Mouse (Mus musculus): ENCODE measurements around the gene Ttc7b.

Gene Ttc7b

DNA sequence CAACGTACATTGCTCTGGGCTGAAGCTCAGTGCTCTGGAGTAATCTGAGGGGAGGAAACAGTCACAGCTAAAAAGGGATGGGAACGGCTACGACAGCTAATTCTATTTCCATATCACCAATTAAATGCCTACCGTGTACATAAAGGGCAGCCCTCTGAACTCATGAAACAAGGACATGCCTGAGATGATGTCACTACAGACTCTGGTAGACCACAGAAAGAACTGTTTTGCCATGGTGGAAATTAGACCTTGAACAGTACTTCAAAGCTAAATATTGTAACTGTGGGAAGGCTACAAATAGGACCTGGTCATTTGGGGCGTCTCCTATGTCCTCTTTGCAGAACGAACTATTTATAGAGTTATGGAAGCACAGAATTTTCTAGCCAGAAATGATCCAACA lies 99.7 kb downstream of the Ttc7b start:
- DNase-seq (ENCODE audit: extremely low spot score, low read depth, low spot score): no peak

DNA sequence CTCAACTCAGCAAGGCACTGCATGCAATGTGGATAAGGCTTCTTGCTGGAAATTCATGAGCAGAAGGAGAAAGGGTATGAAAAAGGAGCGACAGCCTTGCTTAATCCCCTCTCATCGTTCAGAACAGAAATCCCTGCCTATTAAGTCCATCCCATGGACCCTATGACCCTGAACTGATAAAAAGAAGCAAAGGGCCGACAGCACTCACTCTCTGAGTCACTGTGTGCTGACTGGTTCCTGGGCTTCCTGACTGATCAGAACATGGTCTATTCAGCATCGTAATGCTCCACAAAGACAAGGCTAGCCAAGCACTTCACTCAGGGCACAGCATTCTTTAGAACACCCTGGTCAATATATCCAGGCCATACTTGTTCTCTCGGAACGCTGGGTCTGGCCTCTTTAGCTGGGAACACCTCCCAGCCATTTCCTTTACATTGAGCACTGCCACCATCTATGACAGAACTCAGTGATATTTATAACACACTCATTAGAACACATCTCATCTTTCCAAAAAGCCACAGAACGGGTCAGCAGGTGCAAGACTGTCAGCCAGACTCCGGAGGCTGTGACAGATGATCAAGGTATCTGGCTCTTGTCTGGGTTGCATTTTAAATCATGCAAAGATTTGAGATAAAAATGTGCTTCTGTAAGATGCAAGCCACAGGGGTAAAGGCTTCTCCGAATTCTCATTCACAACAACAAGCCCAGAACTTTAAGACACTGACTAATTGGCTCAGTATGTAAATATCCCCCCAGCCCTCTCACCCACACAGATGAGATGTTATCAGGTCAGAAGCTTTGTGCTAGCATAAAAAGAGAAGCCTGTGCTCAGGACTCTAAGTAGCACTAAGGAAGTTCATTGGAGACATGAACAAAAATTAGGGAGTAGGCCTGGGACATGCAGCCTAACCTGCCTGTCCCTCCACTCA lies 100.4 kb downstream of the Ttc7b start:
- DNase-seq (ENCODE audit: extremely low spot score, low read depth, low spot score): no peak

DNA sequence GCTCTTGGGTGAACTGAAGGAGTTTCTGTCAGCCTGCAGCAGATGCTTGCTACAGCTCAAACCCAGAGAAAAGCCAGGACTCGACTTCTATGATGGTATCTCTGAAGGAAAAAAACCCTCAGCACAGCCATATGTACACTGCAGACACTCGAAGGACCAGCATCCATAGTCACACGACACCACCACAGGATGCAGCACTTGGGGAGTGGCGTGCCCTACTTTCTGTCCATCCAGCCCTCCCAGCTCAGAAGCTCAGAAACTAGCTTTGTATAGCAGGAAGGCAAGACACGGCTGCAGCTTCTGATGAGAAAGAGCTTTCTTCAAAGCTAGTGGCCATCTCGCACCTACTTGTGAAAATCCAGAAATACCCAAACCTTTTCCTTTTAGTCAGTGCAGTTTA lies 104.8 kb downstream of the Ttc7b start:
- DNase-seq (ENCODE audit: extremely low spot score, low read depth, low spot score): no peak

DNA sequence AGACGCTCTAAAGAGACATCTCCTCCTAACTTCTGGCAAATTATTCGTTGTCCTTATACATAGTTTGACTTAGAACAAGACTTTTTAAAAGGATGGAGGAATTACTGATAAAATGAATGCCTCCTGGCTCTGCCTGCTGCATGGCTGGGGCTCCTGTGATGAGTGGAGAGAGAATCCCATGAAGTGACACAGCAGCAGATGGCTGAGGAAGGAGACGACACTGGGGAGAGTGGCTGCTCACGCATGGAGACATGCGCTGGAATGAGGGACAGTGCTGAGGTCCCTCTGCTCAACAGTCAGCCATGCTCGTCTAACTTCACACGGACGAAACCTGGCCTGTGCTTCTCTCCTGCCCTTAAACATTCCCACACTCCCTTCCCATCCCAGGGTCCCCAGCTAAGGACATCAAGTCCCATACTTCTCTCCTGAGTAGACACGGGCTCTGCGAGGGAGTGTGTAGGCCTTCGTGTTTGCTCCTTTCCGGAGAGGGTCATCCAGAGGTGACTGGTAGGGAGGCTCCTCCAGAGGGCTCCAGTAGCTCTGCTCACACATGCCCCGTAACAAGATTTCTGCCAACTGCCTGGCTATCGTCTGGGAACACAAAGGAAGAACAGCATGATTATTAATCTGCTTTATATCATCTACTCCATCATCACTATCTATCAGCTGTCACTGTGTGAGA lies 105.8 kb downstream of the Ttc7b start:
- no peak for DNase-seq (ENCODE audit: extremely low spot score, low read depth, low spot score)

DNA sequence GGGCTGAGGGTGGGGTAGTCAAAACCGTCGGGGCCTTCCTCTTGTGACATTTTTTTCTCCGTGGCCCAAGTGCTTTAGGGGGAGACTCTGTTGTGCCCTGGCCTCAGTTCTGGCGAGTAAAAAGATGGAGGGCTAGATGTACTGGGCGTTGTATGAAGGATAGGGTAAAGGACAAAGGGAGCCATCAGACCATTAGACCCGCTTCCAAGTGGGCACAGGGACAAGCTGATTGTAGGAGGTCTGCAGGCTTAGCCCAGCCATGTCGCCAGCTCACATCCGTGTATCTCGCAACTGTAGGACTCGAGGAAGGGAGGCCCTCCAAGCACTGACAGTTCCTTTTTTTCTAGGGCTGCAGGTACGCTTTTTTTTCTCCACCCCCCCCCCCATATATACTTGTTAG lies 111.9 kb downstream of the Ttc7b start:
- DNase-seq (ENCODE audit: extremely low spot score, low read depth, low spot score): no peak

GRCm38 (mm10) chr12:100408143-100408542 lies 112.5 kb downstream of the Ttc7b start:
- DNase-seq (ENCODE audit: extremely low spot score, low read depth, low spot score): no peak

DNA sequence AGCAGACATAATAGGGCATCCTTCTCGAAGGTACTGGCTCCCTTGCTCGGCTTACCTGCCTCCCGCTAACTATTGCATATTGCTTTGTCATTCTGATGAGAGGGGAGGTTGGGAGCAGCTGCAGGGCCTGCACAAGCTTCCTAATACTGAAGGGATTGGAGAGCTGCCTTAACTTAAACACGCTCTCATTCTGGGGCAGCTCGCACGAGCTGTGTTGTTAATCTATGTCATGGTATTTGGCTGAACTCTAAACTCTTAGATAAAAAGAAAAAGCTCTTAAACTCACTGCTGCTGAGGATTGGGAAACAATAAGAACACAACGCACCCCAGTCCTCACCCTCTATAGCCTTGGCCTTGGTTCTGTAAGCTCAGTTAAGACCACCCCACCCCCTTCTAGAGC lies 113.3 kb downstream of the Ttc7b start:
- DNase-seq (ENCODE audit: extremely low spot score, low read depth, low spot score): no peak

GRCm38 (mm10) chr12:100406094-100406493 lies 114.5 kb downstream of the Ttc7b start:
- no peak for DNase-seq (ENCODE audit: extremely low spot score, low read depth, low spot score)

- no peak for DNase-seq (ENCODE audit: extremely low spot score, low read depth, low spot score)
Observed at GRCm38 (mm10) chr12:100405512-100406030, 115.1 kb downstream of the Ttc7b start.

GRCm38 (mm10) chr12:100404430-100404829 lies 116.2 kb downstream of the Ttc7b start:
- DNase-seq (ENCODE audit: extremely low spot score, low read depth, low spot score): no peak

GRCm38 (mm10) chr12:100403005-100403324 lies 117.7 kb downstream of the Ttc7b start:
- no peak for DNase-seq (ENCODE audit: extremely low spot score, low read depth, low spot score)

GRCm38 (mm10) chr12:100402296-100403004 lies 118.2 kb downstream of the Ttc7b start:
- no peak for DNase-seq (ENCODE audit: extremely low spot score, low read depth, low spot score)

DNA sequence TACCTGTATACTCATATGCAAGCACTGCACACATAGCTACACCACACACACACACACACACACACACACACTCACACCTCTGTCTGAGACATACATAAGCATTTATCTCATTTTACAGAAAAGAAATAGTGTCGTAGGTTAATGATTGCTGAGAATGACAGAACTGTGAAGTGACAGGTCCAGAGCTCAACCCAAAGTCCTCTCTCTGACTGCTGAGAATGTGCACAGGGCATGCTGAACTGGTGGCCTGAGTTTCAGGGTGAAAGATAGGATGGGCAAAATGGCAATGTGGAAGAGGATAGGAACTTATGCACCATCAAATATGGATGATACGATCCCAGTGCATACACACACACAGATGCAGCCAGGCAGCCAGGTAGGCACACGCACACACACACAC lies 120.5 kb downstream of the Ttc7b start:
- no peak for DNase-seq (ENCODE audit: extremely low spot score, low read depth, low spot score)

DNA sequence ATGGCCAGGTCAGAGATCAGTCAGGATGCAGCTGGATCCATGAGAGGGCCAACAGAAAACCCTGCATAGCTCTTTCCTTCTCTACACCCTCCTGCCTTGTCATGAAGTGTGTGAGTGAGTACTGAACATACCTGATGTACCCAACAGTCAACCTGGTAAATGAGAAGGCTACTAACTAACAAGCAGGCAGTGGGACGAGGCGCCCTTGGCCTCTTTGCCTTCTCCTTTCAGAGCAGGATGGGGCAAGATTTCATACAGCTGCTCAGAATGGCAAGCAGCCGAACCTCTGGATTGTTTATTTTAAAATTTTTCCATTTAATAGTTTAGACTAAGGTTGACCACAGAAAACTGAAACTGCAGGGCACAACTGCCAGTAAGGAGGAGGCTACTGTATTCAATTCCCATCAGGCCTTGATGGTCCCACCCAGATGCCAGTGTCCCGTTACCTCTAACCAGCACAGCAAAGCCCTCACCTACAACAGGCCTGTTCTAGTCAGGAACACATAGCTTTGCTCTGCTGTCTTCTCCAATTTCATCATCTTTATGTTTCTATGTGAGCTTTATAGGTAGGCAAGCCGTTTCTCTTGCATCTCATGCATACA lies 121.4 kb downstream of the Ttc7b start:
- DNase-seq (ENCODE audit: extremely low spot score, low read depth, low spot score): no peak

- DNase-seq (ENCODE audit: extremely low spot score, low read depth, low spot score): no peak
Observed at GRCm38 (mm10) chr12:100398268-100398943, 122.2 kb downstream of the Ttc7b start.

- no peak for DNase-seq (ENCODE audit: extremely low spot score, low read depth, low spot score)
Observed at GRCm38 (mm10) chr12:100397432-100398146, 123.0 kb downstream of the Ttc7b start.

- DNase-seq (ENCODE audit: extremely low spot score, low read depth, low spot score): no peak
Observed at GRCm38 (mm10) chr12:100396806-100397205, 123.8 kb downstream of the Ttc7b start.

DNA sequence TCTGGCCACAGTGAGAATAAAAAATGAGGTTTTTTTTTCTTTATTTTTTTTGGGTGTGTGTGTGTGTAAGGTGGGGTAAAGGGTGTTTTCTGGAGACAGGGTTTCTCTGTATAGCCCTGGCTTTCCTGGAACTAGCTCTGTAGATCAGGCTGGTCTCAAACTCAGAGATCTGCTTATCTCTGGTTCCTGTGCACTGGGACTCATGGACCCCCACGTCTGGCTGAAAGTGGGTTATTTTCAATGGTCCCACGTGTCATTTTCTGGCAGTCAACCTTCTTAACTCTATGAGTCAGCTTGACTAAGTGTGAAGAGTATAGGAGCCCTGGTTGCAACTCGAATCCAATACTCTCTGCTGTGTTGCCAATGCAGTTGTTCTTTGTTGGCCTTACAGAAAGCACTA lies 127.1 kb downstream of the Ttc7b start:
- no peak for DNase-seq (ENCODE audit: extremely low spot score, low read depth, low spot score)

- DNase-seq (ENCODE audit: extremely low spot score, low read depth, low spot score): no peak
Observed at GRCm38 (mm10) chr12:100393109-100393508, 127.5 kb downstream of the Ttc7b start.

DNA sequence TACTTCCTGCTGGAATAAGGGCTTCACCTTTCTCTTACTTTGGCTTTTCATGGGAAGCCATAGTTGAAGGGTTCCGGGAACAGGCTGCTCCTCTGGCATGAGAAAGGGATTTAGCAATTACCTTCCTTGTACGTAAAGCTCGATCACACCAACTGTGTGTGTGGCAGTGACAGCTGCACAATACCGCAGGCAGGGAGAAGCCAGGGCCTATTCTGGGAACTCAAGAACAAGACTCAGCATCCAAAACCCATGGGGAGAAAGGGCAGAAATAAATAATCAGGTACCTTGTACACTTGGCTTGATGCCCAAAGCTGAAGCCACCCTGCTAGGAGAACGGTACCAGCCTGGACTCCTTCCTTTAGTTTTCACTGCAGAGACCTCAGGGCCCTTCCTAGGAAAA lies 128.2 kb downstream of the Ttc7b start:
- DNase-seq (ENCODE audit: extremely low spot score, low read depth, low spot score): no peak
